Mouse (Mus musculus) spleen, adult 18-20 months (tissue): ENCODE results near the gene Foxf2.
A peak's percentile ranks its signal among the peaks of the same experiment; 100 is the strongest.

Experiments used
- DNase-seq, 2 experiments: peaks; one replicate each; pipeline ENCODE4 v3.0.0; 2022; ENCODE audit warnings: mixed read lengths in 2 of 2

Gene Foxf2

GRCm38 (mm10) chr13:31625333-31626101 lies at the start of gene Foxf2:
Gene Foxf2 (plus strand): TSS chr13:31625816.
- no peak for DNase-seq

GRCm38 (mm10) chr13:31576696-31577095 lies 48.9 kb upstream of the Foxf2 start:
- DNase-seq: no peak

GRCm38 (mm10) chr13:31577576-31577975 lies 48.0 kb upstream of the Foxf2 start:
- no peak for DNase-seq

GRCm38 (mm10) chr13:31578389-31578788 lies 47.2 kb upstream of the Foxf2 start:
- DNase-seq: no peak

- DNase-seq: no peak
Measured at GRCm38 (mm10) chr13:31579866-31580265, 45.8 kb upstream of the Foxf2 start.

GRCm38 (mm10) chr13:31587341-31587740 lies 38.3 kb upstream of the Foxf2 start:
- DNase-seq: no peak

GRCm38 (mm10) chr13:31599576-31599975 lies 26.0 kb upstream of the Foxf2 start:
- DNase-seq: no peak

- DNase-seq: no peak
Measured at GRCm38 (mm10) chr13:31603964-31604363, 21.7 kb upstream of the Foxf2 start.

- DNase-seq: no peak
Measured at GRCm38 (mm10) chr13:31614724-31615465, 10.7 kb upstream of the Foxf2 start.

GRCm38 (mm10) chr13:31615561-31616165 lies 10.0 kb upstream of the Foxf2 start:
- DNase-seq: no peak

- DNase-seq: no peak
Measured at GRCm38 (mm10) chr13:31618001-31618400, 7.6 kb upstream of the Foxf2 start.

- DNase-seq: peak in 1 of 2 experiments; percentile 47
Measured at GRCm38 (mm10) chr13:31618416-31618815, 7.2 kb upstream of the Foxf2 start.

- DNase-seq: no peak
Measured at GRCm38 (mm10) chr13:31618919-31619655, 6.5 kb upstream of the Foxf2 start.

- no peak for DNase-seq
Measured at GRCm38 (mm10) chr13:31619826-31620498, 5.7 kb upstream of the Foxf2 start.

GRCm38 (mm10) chr13:31620499-31620847 lies 5.1 kb upstream of the Foxf2 start:
- DNase-seq: no peak

- no peak for DNase-seq
Measured at GRCm38 (mm10) chr13:31620937-31621336, 4.7 kb upstream of the Foxf2 start.

GRCm38 (mm10) chr13:31621741-31622140 lies 3.9 kb upstream of the Foxf2 start:
- DNase-seq: no peak

- no peak for DNase-seq
Measured at GRCm38 (mm10) chr13:31622371-31622770, 3.2 kb upstream of the Foxf2 start.

- DNase-seq: no peak
Measured at GRCm38 (mm10) chr13:31623291-31623690, 2.3 kb upstream of the Foxf2 start.

- DNase-seq: no peak
Measured at GRCm38 (mm10) chr13:31623906-31624860, 1.4 kb upstream of the Foxf2 start.

- no peak for DNase-seq
Measured at GRCm38 (mm10) chr13:31624966-31625332, 667 bp upstream of the Foxf2 start.
